Mouse (Mus musculus): ENCODE results near the gene Lrrc10b.

GRCm38 (mm10) chr19:10496976-10497375 lies 39.7 kb upstream of the Lrrc10b start:
- TF ChIP-seq CTCF (IDR thresholded peaks at IDR 0.05; ENCODE audit: low read depth), result no peak
- no peak for TF ChIP-seq EP300 (optimal IDR thresholded peaks at IDR 0.05)
